Mouse (Mus musculus) testis, adult 2 months (tissue): ENCODE measurements around the gene Pfkfb3.

Experiments used
- CTCF ChIP-seq: fragments of 200-500 bp; IDR thresholded peaks from 2 replicates; pipeline ENCODE4 v1.5.1; 2012; ENCODE audit warnings: low read depth, mild to moderate bottlenecking, inconsistent platforms, low read length, moderate library complexity; ENCODE audit not compliant: control insufficient read depth, insufficient read depth, insufficient replicate concordance
- POLR2A ChIP-seq: fragments of 200-500 bp; IDR thresholded peaks from 2 replicates; pipeline ENCODE4 v1.6.1; 2012; ENCODE audit warnings: low read depth, mild to moderate bottlenecking, inconsistent platforms, low read length, moderate library complexity; ENCODE audit not compliant: control insufficient read depth

GRCm38 (mm10) chr2:11427596-11427995, 126.3 kb downstream of the Pfkfb3 start:
- TF ChIP-seq POLR2A (no peak), CTCF (no peak)
